Mouse (Mus musculus): Measurements from ENCODE around the gene Sult2b1.

GRCm38 (mm10) chr7:45793240-45793639, 8.8 kb upstream of the Sult2b1 start:
- TF ChIP-seq CTCF (IDR thresholded peaks at IDR 0.05; ENCODE audit: low read depth, low read length) (no peak), POLR2A (IDR thresholded peaks at IDR 0.05; ENCODE audit: extremely low read depth, insufficient read depth, low read length) (no peak)

Measured in liver, adult 2 months (tissue).